Mouse (Mus musculus): ENCODE results near the gene Pecam1. TPM values are rescaled to one million over a fixed set of nuclear protein-coding genes. Genes with fewer than 3 reads are reported as not detected.

The Pecam1 gene
- polyA plus RNA-seq, 1 experiment from 2014 or later: 44.3 TPM

DNA sequence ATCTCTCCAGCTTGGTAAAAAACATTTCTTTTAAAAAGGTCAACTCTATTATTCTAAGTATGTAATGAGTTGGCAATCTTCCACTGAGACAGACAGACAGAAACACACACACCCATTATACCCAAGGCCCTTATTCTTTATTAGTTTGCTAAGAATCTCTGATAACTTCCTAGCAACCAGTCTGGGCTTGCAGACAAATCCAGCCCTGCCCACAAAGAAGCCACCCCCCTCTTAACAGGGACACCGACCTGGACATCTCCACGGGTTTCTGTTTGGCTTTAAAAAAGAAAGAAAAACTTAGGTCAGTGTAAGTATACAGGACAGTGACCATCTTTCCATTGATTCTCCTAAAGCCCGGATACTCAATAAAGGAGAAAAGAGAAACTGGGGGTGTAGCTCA is 67.1 kb downstream of the Pecam1 start:
- Histone ChIP-seq H3K4me3 (ENCODE audit: low read depth, low read length) (no peak overlapping the region), H3K27ac (ENCODE audit: low read depth) (no peak overlapping the region), H3K9me3 (ENCODE audit: control insufficient read depth, low read length) (no peaks in the 10 kb centered on the region), H3K4me1 (replicated peaks; ENCODE audit: control insufficient read depth, insufficient read depth, low read length) (no peaks in the 10 kb centered on the region), H3K27me3 (replicated peaks; ENCODE audit: control insufficient read depth, insufficient read depth, low read length) (no peaks in the 10 kb centered on the region), H3K9ac (ENCODE audit: low read length) (no peak overlapping the region), H3K36me3 (ENCODE audit: control insufficient read depth, insufficient read depth, low read length) (no peaks in the 10 kb centered on the region), H3K4me2 (ENCODE audit: low read length) (no peak overlapping the region)
- WGBS: 73% methylated on average over 3 of the region's 3 CpGs
- no peak for DNase-seq (ENCODE audit: low spot score)
- no peak for ATAC-seq (replicated peaks; ENCODE audit: low FRiP score, low TSS enrichment, low read depth)

DNA sequence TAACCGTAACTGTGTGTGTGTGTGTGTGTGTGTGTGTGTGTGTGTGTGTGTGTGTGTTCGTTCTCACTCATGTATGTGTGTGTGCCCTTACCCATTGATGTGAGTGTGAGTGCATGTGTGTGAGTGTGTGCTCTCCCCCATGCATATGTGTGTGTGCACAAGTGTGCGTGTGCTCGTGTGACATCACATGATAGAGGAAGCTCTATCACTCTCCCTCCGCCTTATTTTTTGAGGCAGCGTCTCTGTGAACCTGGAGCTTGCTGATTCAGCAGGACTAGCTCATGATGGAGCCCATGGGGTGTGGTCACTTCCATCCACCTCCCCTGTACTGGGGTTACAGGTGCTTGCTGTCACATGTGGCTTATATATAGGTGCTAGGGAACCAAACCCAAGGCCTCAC is 69.3 kb downstream of the Pecam1 start:
- 83% methylated on average over 6 of the region's 6 CpGs for WGBS

DNA sequence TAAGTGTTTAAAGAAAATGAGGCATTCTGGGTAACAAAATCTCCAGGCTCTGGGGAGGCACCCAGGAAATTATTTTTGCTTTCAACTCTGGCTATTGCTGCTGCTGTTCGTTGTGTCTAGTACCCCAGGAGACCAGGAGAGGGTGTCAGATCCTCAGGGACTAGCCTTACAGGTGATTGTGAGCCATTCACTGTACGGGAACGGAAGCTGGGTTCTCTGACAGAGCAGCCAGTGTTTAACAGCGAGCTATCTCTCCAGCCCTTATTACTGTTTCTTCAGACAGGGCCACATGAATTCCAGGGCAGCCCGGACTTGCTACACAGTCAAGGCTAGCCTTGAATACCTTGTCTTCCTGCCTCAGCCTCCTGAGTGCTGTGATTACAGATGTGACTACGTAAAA is 70.6 kb downstream of the Pecam1 start:
- H3K36me3 ChIP-seq (ENCODE audit: control insufficient read depth, insufficient read depth, low read length): no peaks in the 10 kb centered on the region

More for the DNA sequence above, 69.3 kb downstream of the Pecam1 start:
- Histone ChIP-seq H3K4me2 (ENCODE audit: low read length) (no peak overlapping the region), H3K4me1 (replicated peaks; ENCODE audit: control insufficient read depth, insufficient read depth, low read length) (no peaks in the 10 kb centered on the region), H3K27me3 (replicated peaks; ENCODE audit: control insufficient read depth, insufficient read depth, low read length) (no peaks in the 10 kb centered on the region), H3K9ac (ENCODE audit: low read length) (no peak overlapping the region), H3K27ac (ENCODE audit: low read depth) (no peak overlapping the region), H3K9me3 (ENCODE audit: control insufficient read depth, low read length) (no peaks in the 10 kb centered on the region), H3K4me3 (ENCODE audit: low read depth, low read length) (no peak overlapping the region), H3K36me3 (ENCODE audit: control insufficient read depth, insufficient read depth, low read length) (no peaks in the 10 kb centered on the region)
- no peak for DNase-seq (ENCODE audit: low spot score)
- no peak for ATAC-seq (replicated peaks; ENCODE audit: low FRiP score, low TSS enrichment, low read depth)

DNA sequence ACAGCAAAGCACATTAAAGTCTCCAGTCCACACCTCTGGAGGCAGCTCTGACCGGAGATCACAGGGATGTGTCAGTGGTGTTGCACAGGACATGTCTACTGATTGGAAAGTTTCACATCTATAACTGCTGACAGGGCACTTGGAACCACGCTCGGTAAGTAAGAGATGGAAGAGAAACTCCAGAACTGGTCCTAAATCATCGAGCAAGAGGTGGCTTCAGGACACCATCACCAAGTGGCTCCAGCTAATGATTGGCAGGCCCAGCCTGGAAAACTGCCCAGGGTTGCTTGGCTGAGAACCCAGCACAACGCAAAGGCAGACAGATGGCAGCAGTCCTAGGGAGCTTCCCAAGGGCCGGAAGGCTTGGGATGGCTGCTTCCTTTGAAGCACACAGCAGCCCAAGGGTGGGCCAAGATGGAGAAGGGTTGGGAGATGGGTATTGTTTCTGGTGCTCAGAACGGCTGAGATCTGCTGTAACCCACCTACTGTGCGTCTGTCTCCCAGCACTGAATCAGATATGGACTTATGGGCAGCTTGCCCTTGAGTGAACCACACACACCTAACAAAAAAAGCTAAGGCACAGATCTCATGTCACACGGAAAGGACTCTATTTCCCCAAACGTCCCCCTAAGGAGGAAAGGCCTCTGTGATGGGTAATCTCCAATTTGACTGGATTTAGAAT is 72.4 kb downstream of the Pecam1 start:
- DNase-seq (ENCODE audit: low spot score) (no peak), ATAC-seq (replicated peaks; ENCODE audit: low FRiP score, low TSS enrichment, low read depth) (no peak)
- no peaks in the 10 kb centered on the region for H3K36me3 ChIP-seq (ENCODE audit: control insufficient read depth, insufficient read depth, low read length)
- 80% methylated on average over 10 of the region's 10 CpGs for WGBS
- H3K4me3 ChIP-seq (ENCODE audit: low read depth, low read length): no peak overlapping the region
- H3K27me3 ChIP-seq (replicated peaks; ENCODE audit: control insufficient read depth, insufficient read depth, low read length): no peaks in the 10 kb centered on the region
- H3K4me1 ChIP-seq (replicated peaks; ENCODE audit: control insufficient read depth, insufficient read depth, low read length): peaks cover 14% of the 10 kb centered on the region
- H3K4me2 ChIP-seq (ENCODE audit: low read length): no peak overlapping the region
- no peak overlapping the region for H3K9ac ChIP-seq (ENCODE audit: low read length)
- no peak overlapping the region for H3K27ac ChIP-seq (ENCODE audit: low read depth)
- no peaks in the 10 kb centered on the region for H3K9me3 ChIP-seq (ENCODE audit: control insufficient read depth, low read length)

More for the DNA sequence above, 70.6 kb downstream of the Pecam1 start:
- Histone ChIP-seq H3K4me3 (ENCODE audit: low read depth, low read length) (no peak overlapping the region), H3K4me2 (ENCODE audit: low read length) (no peak overlapping the region), H3K27ac (ENCODE audit: low read depth) (no peak overlapping the region), H3K27me3 (replicated peaks; ENCODE audit: control insufficient read depth, insufficient read depth, low read length) (no peaks in the 10 kb centered on the region), H3K9me3 (ENCODE audit: control insufficient read depth, low read length) (no peaks in the 10 kb centered on the region), H3K4me1 (replicated peaks; ENCODE audit: control insufficient read depth, insufficient read depth, low read length) (peaks cover 5% of the 10 kb centered on the region), H3K9ac (ENCODE audit: low read length) (no peak overlapping the region)
- WGBS: 44% methylated on average over 6 of the region's 6 CpGs
- ATAC-seq (replicated peaks; ENCODE audit: low FRiP score, low TSS enrichment, low read depth): no peak
- DNase-seq (ENCODE audit: low spot score): no peak

DNA sequence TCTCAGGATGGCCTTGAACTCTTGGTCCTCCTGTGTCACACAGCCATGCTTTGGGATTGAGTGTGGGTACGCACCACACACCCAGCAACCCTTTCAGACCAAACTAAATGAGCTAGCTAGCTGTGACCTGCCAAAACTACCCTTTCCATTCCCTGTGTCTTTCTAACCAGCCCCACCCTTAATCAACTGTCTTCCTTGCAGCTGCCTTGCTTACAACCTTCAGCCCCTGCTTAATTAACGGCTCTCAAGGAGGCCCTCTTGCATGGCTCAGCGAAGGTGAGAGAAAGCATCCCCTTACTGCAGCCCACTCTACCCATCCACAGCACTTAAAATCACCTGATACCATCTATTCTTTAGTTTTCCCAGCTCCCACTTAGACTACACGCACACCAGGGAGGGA is 73.1 kb downstream of the Pecam1 start:
- Histone ChIP-seq H3K4me2 (ENCODE audit: low read length) (no peak overlapping the region), H3K27ac (ENCODE audit: low read depth) (no peak overlapping the region), H3K4me1 (replicated peaks; ENCODE audit: control insufficient read depth, insufficient read depth, low read length) (peaks cover 14% of the 10 kb centered on the region), H3K4me3 (ENCODE audit: low read depth, low read length) (no peak overlapping the region), H3K36me3 (ENCODE audit: control insufficient read depth, insufficient read depth, low read length) (no peaks in the 10 kb centered on the region), H3K27me3 (replicated peaks; ENCODE audit: control insufficient read depth, insufficient read depth, low read length) (no peaks in the 10 kb centered on the region), H3K9me3 (ENCODE audit: control insufficient read depth, low read length) (no peaks in the 10 kb centered on the region), H3K9ac (ENCODE audit: low read length) (no peak overlapping the region)
- ATAC-seq (replicated peaks; ENCODE audit: low FRiP score, low TSS enrichment, low read depth) (no peak), DNase-seq (ENCODE audit: low spot score) (no peak)
- 70% methylated on average over 4 of the region's 4 CpGs for WGBS

DNA sequence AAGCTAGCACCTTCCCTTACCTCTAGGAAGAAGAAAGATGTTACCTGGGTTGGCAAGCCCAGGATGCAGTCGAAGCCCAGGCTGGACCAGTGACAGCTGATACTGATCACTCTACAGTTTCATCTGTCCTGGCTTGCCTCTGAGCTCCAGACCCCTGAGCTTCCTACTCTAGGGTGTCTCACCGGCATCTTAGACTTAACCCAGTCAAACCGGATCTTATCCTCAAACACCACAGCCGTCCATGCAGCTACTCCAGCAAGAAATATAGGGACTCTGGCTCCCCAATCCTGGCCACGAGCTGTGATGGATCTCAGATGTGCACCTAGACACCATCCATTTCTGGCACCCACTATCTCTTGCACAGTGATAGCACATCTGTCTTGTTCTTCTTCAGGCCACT is 74.6 kb downstream of the Pecam1 start:
- DNase-seq (ENCODE audit: low spot score) (no peak), ATAC-seq (replicated peaks; ENCODE audit: low FRiP score, low TSS enrichment, low read depth) (no peak)
- no peaks in the 10 kb centered on the region for H3K9me3 ChIP-seq (ENCODE audit: control insufficient read depth, low read length)
- H3K36me3 ChIP-seq (ENCODE audit: control insufficient read depth, insufficient read depth, low read length): no peaks in the 10 kb centered on the region
- no peak overlapping the region for H3K4me2 ChIP-seq (ENCODE audit: low read length)
- no peaks in the 10 kb centered on the region for H3K27me3 ChIP-seq (replicated peaks; ENCODE audit: control insufficient read depth, insufficient read depth, low read length)
- no peak overlapping the region for H3K4me3 ChIP-seq (ENCODE audit: low read depth, low read length)
- H3K27ac ChIP-seq (ENCODE audit: low read depth): 0 out of 2 replicates have a peak overlapping the region, but pooled peaks have one; percentile 12
- H3K4me1 ChIP-seq (replicated peaks; ENCODE audit: control insufficient read depth, insufficient read depth, low read length): peaks cover 14% of the 10 kb centered on the region
- 81% methylated on average over 5 of the region's 5 CpGs for WGBS
- H3K9ac ChIP-seq (ENCODE audit: low read length): no peak overlapping the region

DNA sequence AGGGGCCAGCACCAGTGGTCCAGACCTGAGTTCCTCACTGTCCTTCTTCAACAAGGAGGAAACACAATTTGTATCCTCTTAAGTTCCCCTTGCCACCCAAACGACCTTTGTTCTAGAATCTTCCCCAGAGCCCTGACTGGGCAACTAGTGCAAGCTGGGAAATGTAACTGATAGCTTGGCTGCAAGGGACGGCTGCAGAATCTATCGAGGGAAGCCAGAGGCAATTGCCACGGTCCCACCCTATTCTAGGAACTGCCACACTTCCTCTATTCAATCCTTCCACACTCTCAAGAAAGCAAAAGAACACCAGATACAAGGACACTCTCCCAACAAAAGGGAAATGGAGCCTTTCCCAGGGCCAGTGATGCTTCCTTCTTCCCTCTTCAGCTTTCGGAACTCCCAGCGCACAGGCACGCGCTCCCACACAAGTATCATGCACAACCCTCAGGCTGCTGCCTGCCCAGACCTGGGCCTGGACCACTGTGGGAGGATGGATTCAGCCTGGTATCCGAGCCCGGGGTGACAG is 75.2 kb downstream of the Pecam1 start:
- Histone ChIP-seq H3K27ac (ENCODE audit: low read depth) (peak overlapping the region; percentile 73), H3K4me3 (ENCODE audit: low read depth, low read length) (no peak overlapping the region), H3K4me1 (replicated peaks; ENCODE audit: control insufficient read depth, insufficient read depth, low read length) (peaks cover 14% of the 10 kb centered on the region), H3K9me3 (ENCODE audit: control insufficient read depth, low read length) (no peaks in the 10 kb centered on the region), H3K4me2 (ENCODE audit: low read length) (peak overlapping the region; percentile 39), H3K36me3 (ENCODE audit: control insufficient read depth, insufficient read depth, low read length) (no peaks in the 10 kb centered on the region), H3K27me3 (replicated peaks; ENCODE audit: control insufficient read depth, insufficient read depth, low read length) (no peaks in the 10 kb centered on the region), H3K9ac (ENCODE audit: low read length) (no peak overlapping the region)
- WGBS: 68% methylated on average over 10 of the region's 10 CpGs
- no peak for ATAC-seq (replicated peaks; ENCODE audit: low FRiP score, low TSS enrichment, low read depth)
- no peak for DNase-seq (ENCODE audit: low spot score)

DNA sequence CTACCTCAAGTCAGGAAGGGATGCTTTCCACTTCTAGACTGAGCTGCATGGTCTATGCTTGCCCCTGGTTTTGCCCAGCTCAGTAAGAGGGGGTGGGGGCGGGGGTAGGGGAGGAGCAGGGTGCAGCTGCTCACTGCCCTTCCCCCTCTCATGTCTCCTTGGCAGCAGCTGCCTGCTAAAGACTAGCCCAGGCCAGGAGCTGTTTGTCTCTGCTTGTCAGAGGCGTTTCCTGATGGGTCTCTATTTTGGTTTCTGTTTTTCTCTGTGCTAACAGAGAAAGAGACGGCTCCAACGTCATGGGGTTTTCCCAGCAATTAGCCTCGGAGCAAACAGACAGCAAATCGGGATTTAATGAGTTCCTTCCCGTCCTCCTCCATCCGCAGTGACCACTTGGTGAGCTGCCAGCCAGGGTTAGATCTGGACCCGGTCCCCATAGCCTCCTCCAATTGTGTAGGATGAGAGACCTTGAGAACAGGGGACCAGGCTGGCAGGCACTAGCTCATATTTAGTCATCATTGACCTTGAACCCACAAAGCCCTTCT is 75.7 kb downstream of the Pecam1 start:
- Histone ChIP-seq H3K4me1 (replicated peaks; ENCODE audit: control insufficient read depth, insufficient read depth, low read length) (peaks cover 16% of the 10 kb centered on the region), H3K9ac (ENCODE audit: low read length) (peak overlapping the region; percentile 29; the same call in 1 of the 2 replicates), H3K9me3 (ENCODE audit: control insufficient read depth, low read length) (no peaks in the 10 kb centered on the region), H3K4me3 (ENCODE audit: low read depth, low read length) (no peak overlapping the region), H3K27ac (ENCODE audit: low read depth) (peak overlapping the region; percentile 73), H3K4me2 (ENCODE audit: low read length) (peak overlapping the region; percentile 39), H3K36me3 (ENCODE audit: control insufficient read depth, insufficient read depth, low read length) (no peaks in the 10 kb centered on the region), H3K27me3 (replicated peaks; ENCODE audit: control insufficient read depth, insufficient read depth, low read length) (no peaks in the 10 kb centered on the region)
- DNase-seq (ENCODE audit: low spot score): peak; percentile 72
- WGBS: 7% methylated on average over 9 of the region's 9 CpGs
- peak; percentile 72 for ATAC-seq (replicated peaks; ENCODE audit: low FRiP score, low TSS enrichment, low read depth)

Data from intestine, embryonic 14.5 days (tissue).